Comparison of ENCODE assay signal across 8 mouse cellular contexts in genomic region chr1:178449172-178449571, GRCm38 (mm10). TPM values are rescaled to one million over a fixed set of nuclear protein-coding genes. Genes with fewer than 3 reads are reported as not detected.
DNase-seq lines count a peak whose midpoint lies in the region; ATAC-seq and TF ChIP-seq lines count a peak whose summit lies in the region.

No protein-coding gene starts in this region.

- peak; percentile 77 for TF ChIP-seq EP300 in ES-Bruce4 (IDR thresholded peaks at IDR 0.05; ENCODE audit: insufficient read depth, low read depth, low read length)

- intact Hi-C loops in heart, postnatal 10 days (cut with DNase I) = loop anchor here (2.0 to 5.0 kb wide), 3 partner anchors 82 to 302 kb away; no protein-coding TSS in a partner anchor

- no peaks in the 10 kb centered on the region for H3K27me3 ChIP-seq in ES-Bruce4 (ENCODE audit: control insufficient read depth, insufficient read depth, low read length, poor library complexity, severe bottlenecking)
- H3K27me3 ChIP-seq in forebrain, embryonic 14.5 days (replicated peaks; ENCODE audit: control insufficient read depth, insufficient read depth, low read length) = no peaks in the 10 kb centered on the region
- H3K27me3 ChIP-seq in liver, embryonic 16.5 days (ENCODE audit: control insufficient read depth, insufficient read depth, low read depth, low read length) = no peaks in the 10 kb centered on the region

- no peak overlapping the region for H3K4me2 ChIP-seq in forebrain, embryonic 14.5 days (ENCODE audit: low read length)
- no peak overlapping the region for H3K4me2 ChIP-seq in liver, embryonic 16.5 days (ENCODE audit: low read depth, low read length)

- DNase-seq in c-Kit-positive CD71-positive TER-119-positive erythroid progenitor cells, embryonic 14.5 days (ENCODE audit: low spot score) = peak; percentile 83
- DNase-seq in forebrain, embryonic 14.5 days (ENCODE audit: low spot score) = peak; percentile 80
- peak; percentile 87 to 88 for DNase-seq in heart, postnatal 10 days
- DNase-seq in kidney, postnatal 36 days = peak; percentile 80 to 86
- DNase-seq in testis, postnatal 10 days (ENCODE audit: low spot score) = peak; percentile 83

- peaks cover 2% of the 10 kb centered on the region for H3K4me1 ChIP-seq in ES-Bruce4 (ENCODE audit: control insufficient read depth, insufficient read depth, low read length)
- H3K4me1 ChIP-seq in forebrain, embryonic 14.5 days (ENCODE audit: control insufficient read depth, insufficient read depth, low read length) = no peaks in the 10 kb centered on the region
- peaks cover 13% of the 10 kb centered on the region for H3K4me1 ChIP-seq in liver, embryonic 16.5 days (ENCODE audit: control insufficient read depth, low read depth, low read length)

- no peak overlapping the region for H3K9ac ChIP-seq in ES-Bruce4 (ENCODE audit: low read depth, poor library complexity, severe bottlenecking)
- no peak overlapping the region for H3K9ac ChIP-seq in forebrain, embryonic 14.5 days (ENCODE audit: low read length)
- no peak overlapping the region for H3K9ac ChIP-seq in liver, embryonic 16.5 days (ENCODE audit: low read depth, low read length)

- no peak overlapping the region for H3K4me3 ChIP-seq in ES-Bruce4 (ENCODE audit: low read depth, low read length)
- no peak overlapping the region for H3K4me3 ChIP-seq in forebrain, embryonic 14.5 days (ENCODE audit: low read depth, low read length)
- no peak overlapping the region for H3K4me3 ChIP-seq in liver, embryonic 16.5 days (ENCODE audit: low read depth, low read length)

- no peak for TF ChIP-seq POLR2A in ES-Bruce4 (IDR thresholded peaks at IDR 0.05; ENCODE audit: insufficient read depth, low read length)

- peak; percentile 82 for ATAC-seq in forebrain, embryonic 14.5 days
- ATAC-seq in liver, embryonic 16.5 days (ENCODE audit: low read depth) = peak; percentile 76
- peak; percentile 99 for ATAC-seq in neutrophil, adult 5-6 weeks (ENCODE audit: extremely low read depth, insufficient number of reproducible peaks, low FRiP score, poor library complexity, severe bottlenecking)

- H3K27ac ChIP-seq in ES-Bruce4 (ENCODE audit: insufficient read depth, low read length) = no peak overlapping the region
- no peak overlapping the region for H3K27ac ChIP-seq in forebrain, embryonic 14.5 days (ENCODE audit: low read depth, low read length)
- H3K27ac ChIP-seq in liver, embryonic 16.5 days (ENCODE audit: low read length) = no peak overlapping the region

- peak; percentile 94 for TF ChIP-seq CTCF in ES-Bruce4 (IDR thresholded peaks at IDR 0.05; ENCODE audit: low read depth, low read length)

- H3K36me3 ChIP-seq in ES-Bruce4 (ENCODE audit: control insufficient read depth, insufficient read depth, low read length, poor library complexity, severe bottlenecking) = no peaks in the 10 kb centered on the region
- no peaks in the 10 kb centered on the region for H3K36me3 ChIP-seq in forebrain, embryonic 14.5 days (ENCODE audit: control insufficient read depth, insufficient read depth, low read length)
- no peaks in the 10 kb centered on the region for H3K36me3 ChIP-seq in liver, embryonic 16.5 days (ENCODE audit: control insufficient read depth, insufficient read depth)

- no peaks in the 10 kb centered on the region for H3K9me3 ChIP-seq in ES-Bruce4 (replicated peaks; ENCODE audit: control insufficient read depth, insufficient read depth, low read length, poor library complexity, severe bottlenecking)
- H3K9me3 ChIP-seq in forebrain, embryonic 14.5 days (replicated peaks; ENCODE audit: control insufficient read depth, low read length) = no peaks in the 10 kb centered on the region
- H3K9me3 ChIP-seq in liver, embryonic 16.5 days (replicated peaks; ENCODE audit: control insufficient read depth, low read length) = no peaks in the 10 kb centered on the region

- 25% methylated on average over 3 of the region's 3 CpGs for WGBS in forebrain, embryonic 14.5 days
- 20% methylated on average over 3 of the region's 3 CpGs for WGBS in liver, embryonic 16.5 days (ENCODE audit: insufficient replicate concordance)

RNA-seq across cellular contexts. Expression of gene Efcab2, which starts 43.3 kb away (rescaled TPM):
- 5.6 and 9.0 TPM in 2 replicates for polyA plus RNA-seq in ES-Bruce4 (2011; ENCODE audit: insufficient read depth, insufficient read length, low read depth, missing spikeins)
- 5.9 and 7.6 TPM in 2 replicates for polyA plus RNA-seq in forebrain, embryonic 14.5 days (2014; fragmentation: Nextera tagmentation; extraction: Ambion mirVana)
- total RNA-seq in heart, postnatal 10 days (2021) = 10 to 100 TPM; 25.3 to 27.8 TPM
- polyA plus RNA-seq in liver, embryonic 16.5 days (2015; fragmentation: Nextera tagmentation; extraction: Ambion mirVana) = 1.9 TPM in 2 replicates
- 8.1 and 11.7 TPM in 2 replicates for total RNA-seq in neutrophil, adult 5-6 weeks (2017)
